8 mouse cellular contexts compared by ENCODE assay signal in genomic region chr1:172026201-172026901, GRCm38 (mm10). TPM values are rescaled to one million over a fixed set of nuclear protein-coding genes. Genes with fewer than 3 reads are reported as not detected.
A peak's percentile ranks its signal among the peaks of the same experiment; 100 is the strongest.
DNase-seq lines count a peak whose midpoint lies in the region; ATAC-seq lines count a peak whose summit lies in the region.

No protein-coding gene starts in this region.

- peak; percentile 76 for ATAC-seq in kidney, embryonic 14.5 days (ENCODE audit: low FRiP score, low TSS enrichment)
- peak; percentile 75 for ATAC-seq in hindbrain, embryonic 16.5 days
- peak; percentile 64 for ATAC-seq in midbrain, embryonic 12.5 days (ENCODE audit: low FRiP score, low read depth)

- no peaks in the 10 kb centered on the region for H3K9me3 ChIP-seq in kidney, embryonic 14.5 days (ENCODE audit: control insufficient read depth, low read length)
- no peaks in the 10 kb centered on the region for H3K9me3 ChIP-seq in embryonic facial prominence, embryonic 10.5 days
- H3K9me3 ChIP-seq in hindbrain, embryonic 16.5 days (ENCODE audit: control insufficient read depth, low read length): no peaks in the 10 kb centered on the region
- H3K9me3 ChIP-seq in midbrain, embryonic 12.5 days: no peaks in the 10 kb centered on the region

- no peak for DNase-seq in kidney, adult 9 months
- DNase-seq in MN1 (ENCODE audit: low spot score): peak; percentile 59
- DNase-seq in embryonic facial prominence, embryonic 10.5 days (ENCODE audit: low spot score): peak; percentile 78
- DNase-seq in yolk sac, embryonic 10.5 days (ENCODE audit: low spot score): peak; percentile 30
- no peak for DNase-seq in spleen, postnatal 10 days (ENCODE audit: low spot score in 2 of 2)

- 4% methylated on average over 23 of the region's 23 CpGs for WGBS in kidney, embryonic 14.5 days
- 2% methylated on average over 23 of the region's 23 CpGs for whole genome bisulfite sequencing in embryonic facial prominence, embryonic 10.5 days
- WGBS in hindbrain, embryonic 16.5 days: 3% methylated on average over 23 of the region's 23 CpGs
- WGBS in midbrain, embryonic 12.5 days: under 1% methylated on average over 23 of the region's 23 CpGs

- H3K27me3 ChIP-seq in kidney, embryonic 14.5 days (ENCODE audit: control insufficient read depth, insufficient read depth, low read length): no peaks in the 10 kb centered on the region
- H3K27me3 ChIP-seq in embryonic facial prominence, embryonic 10.5 days (replicated peaks; ENCODE audit: low read depth, poor library complexity, severe bottlenecking): peaks cover 6% of the 10 kb centered on the region
- no peaks in the 10 kb centered on the region for H3K27me3 ChIP-seq in hindbrain, embryonic 16.5 days (replicated peaks; ENCODE audit: control insufficient read depth, insufficient read depth, low read length)
- H3K27me3 ChIP-seq in midbrain, embryonic 12.5 days: no peaks in the 10 kb centered on the region

- H3K27ac ChIP-seq in kidney, embryonic 14.5 days (ENCODE audit: low read depth, low read length): peak overlapping the region; percentile 87
- peak overlapping the region; percentile 99 for H3K27ac ChIP-seq in embryonic facial prominence, embryonic 10.5 days (replicated peaks)
- H3K27ac ChIP-seq in hindbrain, embryonic 16.5 days (ENCODE audit: low read depth, low read length): peak overlapping the region; percentile 96
- peak overlapping the region; percentile 97 for H3K27ac ChIP-seq in midbrain, embryonic 12.5 days (replicated peaks)

- H3K4me3 ChIP-seq in kidney, embryonic 14.5 days (ENCODE audit: low read length): peak overlapping the region; percentile 93
- H3K4me3 ChIP-seq in embryonic facial prominence, embryonic 10.5 days: peak overlapping the region; percentile 93
- H3K4me3 ChIP-seq in hindbrain, embryonic 16.5 days (ENCODE audit: low read length): peak overlapping the region; percentile 82
- peak overlapping the region; percentile 92 for H3K4me3 ChIP-seq in midbrain, embryonic 12.5 days

- peak overlapping the region; percentile 60 for H3K4me2 ChIP-seq in kidney, embryonic 14.5 days (replicated peaks; ENCODE audit: low read depth, low read length)
- H3K4me2 ChIP-seq in hindbrain, embryonic 16.5 days (ENCODE audit: low read length): peak overlapping the region; percentile 70
- peak overlapping the region; percentile 81 for H3K4me2 ChIP-seq in midbrain, embryonic 12.5 days (replicated peaks)

- H3K4me1 ChIP-seq in kidney, embryonic 14.5 days (ENCODE audit: control insufficient read depth, insufficient read depth, low read length): peaks cover 35% of the 10 kb centered on the region
- H3K4me1 ChIP-seq in embryonic facial prominence, embryonic 10.5 days: peaks cover 62% of the 10 kb centered on the region
- peaks cover 54% of the 10 kb centered on the region for H3K4me1 ChIP-seq in hindbrain, embryonic 16.5 days (ENCODE audit: control insufficient read depth, insufficient read depth, low read depth, low read length)
- peaks cover 68% of the 10 kb centered on the region for H3K4me1 ChIP-seq in midbrain, embryonic 12.5 days

- peaks cover 6% of the 10 kb centered on the region; the same call in 1 of the 2 replicates for H3K36me3 ChIP-seq in kidney, embryonic 14.5 days (ENCODE audit: control insufficient read depth, insufficient read depth, low read length)
- H3K36me3 ChIP-seq in embryonic facial prominence, embryonic 10.5 days (replicated peaks): peaks cover 29% of the 10 kb centered on the region
- H3K36me3 ChIP-seq in hindbrain, embryonic 16.5 days (ENCODE audit: control insufficient read depth, insufficient read depth, low read length): no peaks in the 10 kb centered on the region
- peaks cover 13% of the 10 kb centered on the region for H3K36me3 ChIP-seq in midbrain, embryonic 12.5 days

- peak overlapping the region; percentile 93 for H3K9ac ChIP-seq in kidney, embryonic 14.5 days (ENCODE audit: low read depth, low read length)
- H3K9ac ChIP-seq in hindbrain, embryonic 16.5 days (ENCODE audit: low read depth, low read length): peak overlapping the region; percentile 93
- peak overlapping the region; percentile 93 for H3K9ac ChIP-seq in midbrain, embryonic 12.5 days (replicated peaks)

RNA-seq across cellular contexts. Expression of gene Vangl2, which starts 1.9 kb away (rescaled TPM):
- polyA plus RNA-seq in kidney, embryonic 14.5 days (2014; fragmentation: Nextera tagmentation; extraction: Ambion mirVana): 18.2 and 19.0 TPM in 2 replicates
- polyA plus RNA-seq in embryonic facial prominence, embryonic 10.5 days (2016; fragmentation: Nextera tagmentation; extraction: Ambion mirVana): 28.3 and 35.3 TPM in 2 replicates
- 39.9 and 50.1 TPM in 2 replicates for polyA plus RNA-seq in hindbrain, embryonic 16.5 days (2015; fragmentation: Nextera tagmentation; extraction: Ambion mirVana)
- 56.9 and 60.9 TPM in 2 replicates for polyA plus RNA-seq in midbrain, embryonic 12.5 days (2016; fragmentation: Nextera tagmentation; extraction: Ambion mirVana)

RNA-seq across cellular contexts. Expression of gene Nhlh1, which starts 31.0 kb away (rescaled TPM):
- not detected in 2 replicates for polyA plus RNA-seq in kidney, embryonic 14.5 days (2014; fragmentation: Nextera tagmentation; extraction: Ambion mirVana)
- polyA plus RNA-seq in embryonic facial prominence, embryonic 10.5 days (2016; fragmentation: Nextera tagmentation; extraction: Ambion mirVana): 4.1 and 4.7 TPM in 2 replicates
- 2.6 and 3.2 TPM in 2 replicates for polyA plus RNA-seq in hindbrain, embryonic 16.5 days (2015; fragmentation: Nextera tagmentation; extraction: Ambion mirVana)
- polyA plus RNA-seq in midbrain, embryonic 12.5 days (2016; fragmentation: Nextera tagmentation; extraction: Ambion mirVana): 11.1 and 11.5 TPM in 2 replicates

RNA-seq across cellular contexts. Expression of gene Copa, which starts 56.0 kb away (rescaled TPM):
- 78.1 and 194 TPM in 2 replicates for polyA plus RNA-seq in kidney, embryonic 14.5 days (2014; fragmentation: Nextera tagmentation; extraction: Ambion mirVana)
- 185 and 189 TPM in 2 replicates for polyA plus RNA-seq in embryonic facial prominence, embryonic 10.5 days (2016; fragmentation: Nextera tagmentation; extraction: Ambion mirVana)
- polyA plus RNA-seq in hindbrain, embryonic 16.5 days (2015; fragmentation: Nextera tagmentation; extraction: Ambion mirVana): 181 and 214 TPM in 2 replicates
- 219 and 220 TPM in 2 replicates for polyA plus RNA-seq in midbrain, embryonic 12.5 days (2016; fragmentation: Nextera tagmentation; extraction: Ambion mirVana)

RNA-seq across cellular contexts. Expression of gene Ncstn, which starts 56.2 kb away (rescaled TPM):
- 66.5 and 136 TPM in 2 replicates for polyA plus RNA-seq in kidney, embryonic 14.5 days (2014; fragmentation: Nextera tagmentation; extraction: Ambion mirVana)
- polyA plus RNA-seq in embryonic facial prominence, embryonic 10.5 days (2016; fragmentation: Nextera tagmentation; extraction: Ambion mirVana): 92.1 and 98.5 TPM in 2 replicates
- 110 and 121 TPM in 2 replicates for polyA plus RNA-seq in hindbrain, embryonic 16.5 days (2015; fragmentation: Nextera tagmentation; extraction: Ambion mirVana)
- polyA plus RNA-seq in midbrain, embryonic 12.5 days (2016; fragmentation: Nextera tagmentation; extraction: Ambion mirVana): 123 and 128 TPM in 2 replicates

Comparison
In these comparisons a context has a peak if more than half of its experiments do, and no peak if none do; other contexts are left out.
1. DNase-seq: peak in MN1 (single experiment), embryonic facial prominence, embryonic 10.5 days (single experiment) and yolk sac, embryonic 10.5 days (single experiment); none in kidney, adult 9 months (single experiment) and spleen, postnatal 10 days (0 of 2).
2. Peak in every context shown above with its lines, with median percentiles within 50 percentile points of each other: ATAC-seq, H3K27ac ChIP-seq, H3K4me2 ChIP-seq, H3K4me3 ChIP-seq and H3K9ac ChIP-seq.